Mouse (Mus musculus) olfactory bulb, adult 2 months (tissue): ENCODE measurements around the gene Nfic. TPM values are rescaled to one million over a fixed set of nuclear protein-coding genes. Genes with fewer than 3 reads are reported as not detected.

Source experiments
- H3K27ac ChIP-seq: fragments of 200-500 bp; 2 replicates; pipeline ENCODE4 v1.5.1; 2012; ENCODE audit warnings: low read depth, low read length; ENCODE audit not compliant: insufficient read depth
- H3K4me1 ChIP-seq: fragments of 200-500 bp; 2 replicates; pipeline ENCODE4 v1.6.1; 2012; ENCODE audit warnings: low read length; ENCODE audit not compliant: control insufficient read depth, insufficient read depth
- H3K4me3 ChIP-seq: fragments of 200-500 bp; 2 replicates; pipeline ENCODE4 v1.5.1; 2012; ENCODE audit warnings: mild to moderate bottlenecking, low read depth, low read length, moderate library complexity; ENCODE audit not compliant: insufficient read depth
- CTCF ChIP-seq: fragments of 200-500 bp; IDR thresholded peaks from 2 replicates; pipeline ENCODE4 v1.5.1; 2012; ENCODE audit warnings: low read depth, mild to moderate bottlenecking, low read length, moderate library complexity; ENCODE audit not compliant: insufficient read depth
- POLR2A ChIP-seq: fragments of 200-500 bp; IDR thresholded peaks from 2 replicates; pipeline ENCODE4 v1.6.1; 2012; ENCODE audit warnings: mild to moderate bottlenecking, low read depth, low read length, moderate library complexity; ENCODE audit not compliant: insufficient read depth
- WGBS: fragments of 180-500 bp; shearing (Covaris S2); methylation state at CpG from one replicate; pipeline ENCODE4 v1.1.7; 2018; 5-methylcytosine and 5-hydroxymethylcytosine counted together
- polyA plus RNA-seq: library from polyadenylated mRNA; stranded (reverse); fragments of >200 nt; gene quantifications from 2 replicates; pipeline ENCODE4 v1.2.4, GENCODE M21; 2012; ENCODE audit warnings: low replicate concordance; ENCODE audit not compliant: missing spikeins, insufficient read depth, insufficient read length

Nfic gene
- polyA plus RNA-seq, 1 experiment, result not detected

- WGBS, result 90% methylated on average over 5 of the region's 5 CpGs
- TF ChIP-seq POLR2A, result no peak
- TF ChIP-seq CTCF, result no peak
- no peak overlapping the region for H3K4me3 ChIP-seq
- H3K4me1 ChIP-seq, result peaks cover 23% of the 10 kb centered on the region
- no peak overlapping the region for H3K27ac ChIP-seq
Observed at GRCm38 (mm10) chr10:81382039-81382438, 73.4 kb downstream of the Nfic start.

GRCm38 (mm10) chr10:81379809-81380378 lies 75.5 kb downstream of the Nfic start:
- no peak overlapping the region for H3K27ac ChIP-seq
- TF ChIP-seq POLR2A, result no peak
- TF ChIP-seq CTCF, result no peak
- no peak overlapping the region for H3K4me3 ChIP-seq
- peaks cover 20% of the 10 kb centered on the region for H3K4me1 ChIP-seq
- 89% methylated on average over 6 of the region's 6 CpGs for WGBS

- TF ChIP-seq CTCF (no peak), POLR2A (no peak)
- no peak overlapping the region for H3K27ac ChIP-seq
- peak overlapping the region; percentile 91; the same call in 1 of the 2 replicates for H3K4me3 ChIP-seq
- 55% methylated on average over 3 of the region's 3 CpGs for WGBS
- H3K4me1 ChIP-seq, result peaks cover 20% of the 10 kb centered on the region
Observed at GRCm38 (mm10) chr10:81379183-81379553, 76.3 kb downstream of the Nfic start.

- no peak overlapping the region for H3K27ac ChIP-seq
- no peak for TF ChIP-seq POLR2A
- no peak for TF ChIP-seq CTCF
- whole genome bisulfite sequencing, result under 1% methylated on average over 46 of the region's 46 CpGs
- peaks cover 20% of the 10 kb centered on the region for H3K4me1 ChIP-seq
- peak overlapping the region; percentile 91 for H3K4me3 ChIP-seq
Observed at GRCm38 (mm10) chr10:81378553-81379182, 76.8 kb downstream of the Nfic start.

- Histone ChIP-seq H3K27ac (0 out of 2 replicates have a peak within 1 kb of the TSS, but pooled peaks have one; percentile 37), H3K4me1 (peaks cover 20% of the 10 kb centered on the region), H3K4me3 (peak within 1 kb of the TSS; percentile 91)
- 1% methylated on average over 57 of the region's 59 CpGs for WGBS
- TF ChIP-seq CTCF (no peak), POLR2A (peak; percentile 64)
Observed at GRCm38 (mm10) chr10:81377793-81378552, 77.5 kb downstream of the Nfic start, which contains the start of gene Fzr1. Fzr1 (minus strand) TSS chr10:81378516.

- peaks cover 20% of the 10 kb centered on the region for H3K4me1 ChIP-seq
- no peak overlapping the region for H3K27ac ChIP-seq
- TF ChIP-seq POLR2A, result no peak
- no peak for TF ChIP-seq CTCF
- peak overlapping the region; percentile 91 for H3K4me3 ChIP-seq
- 42% methylated on average over 2 of the region's 2 CpGs for WGBS
Observed at GRCm38 (mm10) chr10:81377362-81377664, 78.1 kb downstream of the Nfic start.

- H3K4me3 ChIP-seq, result 0 out of 2 replicates have a peak overlapping the region, but pooled peaks have one; percentile 91
- H3K4me1 ChIP-seq, result peaks cover 20% of the 10 kb centered on the region
- 39% methylated on average over 6 of the region's 6 CpGs for WGBS
- TF ChIP-seq CTCF (no peak), POLR2A (no peak)
- no peak overlapping the region for H3K27ac ChIP-seq
Observed at GRCm38 (mm10) chr10:81376561-81377361, 78.7 kb downstream of the Nfic start.

- Histone ChIP-seq H3K4me1 (peaks cover 20% of the 10 kb centered on the region), H3K27ac (no peak overlapping the region), H3K4me3 (no peak overlapping the region)
- TF ChIP-seq POLR2A, result no peak
- 90% methylated on average over 10 of the region's 10 CpGs for WGBS
Observed at GRCm38 (mm10) chr10:81375322-81375721, 80.1 kb downstream of the Nfic start.

- peaks cover 18% of the 10 kb centered on the region for H3K4me1 ChIP-seq
- TF ChIP-seq POLR2A (no peak), CTCF (no peak)
- H3K4me3 ChIP-seq, result no peak overlapping the region
- H3K27ac ChIP-seq, result no peak overlapping the region
- WGBS, result 72% methylated on average over 6 of the region's 6 CpGs
Observed at GRCm38 (mm10) chr10:81367207-81367495, 88.3 kb downstream of the Nfic start.
